Mouse (Mus musculus) heart, postnatal 0 days (tissue): ENCODE measurements around the gene Cobll1. TPM values are rescaled to one million over a fixed set of nuclear protein-coding genes. Genes with fewer than 3 reads are reported as not detected.
A peak's percentile ranks its signal among the peaks of the same experiment; 100 is the strongest.

ENCODE experiments used
- ATAC-seq: fragments of 200-750 bp; cut with Nextera tagmentation; 2 replicates; pipeline ENCODE4 v1.8.0; 2017; ENCODE audit warnings: low read depth, moderate number of reproducible peaks, moderate library complexity; ENCODE audit not compliant: insufficient read depth
- DNase-seq: peaks from one replicate; pipeline ENCODE4 v3.0.0-alpha.2; 2016; ENCODE audit warnings: low spot score
- H3K27ac ChIP-seq: fragments of 300-500 bp; sonication (generic); 2 replicates; pipeline ENCODE4 v1.5.1; 2014; ENCODE audit warnings: low read depth, mild to moderate bottlenecking
- H3K27me3 ChIP-seq: fragments of 300-500 bp; sonication (generic); 2 replicates; pipeline ENCODE4 v1.6.1; 2014; ENCODE audit warnings: low read length, mixed read lengths; ENCODE audit not compliant: control insufficient read depth, insufficient read depth
- H3K36me3 ChIP-seq: fragments of 300-500 bp; sonication (generic); replicated peaks from 2 replicates; pipeline ENCODE4 v1.6.1; 2014; ENCODE audit warnings: low read length, mixed read lengths; ENCODE audit not compliant: control insufficient read depth, insufficient read depth
- H3K4me1 ChIP-seq: fragments of 300-500 bp; sonication (generic); 2 replicates; pipeline ENCODE4 v1.6.1; 2014; ENCODE audit warnings: antibody characterized with exemption; ENCODE audit not compliant: control insufficient read depth, insufficient read depth
- H3K4me2 ChIP-seq: fragments of 300-500 bp; sonication (generic); 2 replicates; pipeline ENCODE4 v1.6.1; 2014; ENCODE audit warnings: low read depth, mild to moderate bottlenecking, low read length, moderate library complexity
- H3K4me3 ChIP-seq: fragments of 300-500 bp; sonication (generic); 2 replicates; pipeline ENCODE4 v1.5.1; 2014; ENCODE audit warnings: low read depth, low read length
- H3K9ac ChIP-seq: fragments of 300-500 bp; sonication (generic); replicated peaks from 2 replicates; pipeline ENCODE4 v1.6.1; 2014; ENCODE audit warnings: low read depth, low read length, mixed read lengths
- H3K9me3 ChIP-seq: fragments of 300-500 bp; sonication (generic); replicated peaks from 2 replicates; pipeline ENCODE4 v1.6.1; 2016; ENCODE audit warnings: low read length; ENCODE audit not compliant: control insufficient read depth
- CTCF ChIP-seq: IDR thresholded peaks from 2 replicates; pipeline ENCODE4 v1.5.1; 2016; ENCODE audit warnings: antibody characterized with exemption, control low read depth, low read depth
- EP300 ChIP-seq: IDR thresholded peaks from 2 replicates; pipeline ENCODE4 v1.6.1; 2016; ENCODE audit warnings: antibody characterized with exemption, low read depth
- WGBS: fragments of 180-500 bp; shearing (Covaris S2); extraction: QIAGEN DNeasy Blood & Tissue Kit; methylation state at CpG from one replicate; pipeline ENCODE4 v1.1.7; 2014; 5-methylcytosine and 5-hydroxymethylcytosine counted together
- polyA plus RNA-seq: library from polyadenylated mRNA; unstranded; fragments of >200 nt; fragmentation: Nextera tagmentation; extraction: Ambion mirVana; gene quantifications from 2 replicates; pipeline ENCODE4 v1.2.1, GENCODE M21; 2015
- total RNA-seq: library from RNA; depleted of rRNA; stranded (reverse); fragments of >200 nt; gene quantifications from 2 replicates; pipeline ENCODE4 v1.2.3, GENCODE M21; 2014; ENCODE audit warnings: low replicate concordance

Cobll1 gene
- total and polyA plus RNA-seq, 2 experiments from 2014 or later, result 8.6 to 11.0 TPM

GRCm38 (mm10) chr2:65236644-65237043 is 2.6 kb downstream of the Cobll1 start:
- Histone ChIP-seq H3K27ac (no peak overlapping the region), H3K4me2 (peak overlapping the region; percentile 85), H3K4me3 (no peak overlapping the region), H3K9me3 (no peaks in the 10 kb centered on the region), H3K36me3 (no peaks in the 10 kb centered on the region), H3K27me3 (no peaks in the 10 kb centered on the region), H3K9ac (no peak overlapping the region), H3K4me1 (peaks cover 5% of the 10 kb centered on the region)
- no peak for TF ChIP-seq CTCF
- no peak for TF ChIP-seq EP300
- DNase-seq (no peak), ATAC-seq (no peak)
- WGBS, result 83% methylated on average over 8 of the region's 8 CpGs

- TF ChIP-seq CTCF (no peak), EP300 (no peak)
- Histone ChIP-seq H3K9ac (no peak overlapping the region), H3K4me2 (no peak overlapping the region), H3K4me3 (no peak overlapping the region), H3K9me3 (no peaks in the 10 kb centered on the region), H3K36me3 (no peaks in the 10 kb centered on the region), H3K4me1 (peaks cover 28% of the 10 kb centered on the region), H3K27me3 (no peaks in the 10 kb centered on the region), H3K27ac (no peak overlapping the region)
- no peak for ATAC-seq
- no peak for DNase-seq
- WGBS, result 61% methylated on average over 15 of the region's 15 CpGs
Measured at GRCm38 (mm10) chr2:65232756-65233535, 6.3 kb downstream of the Cobll1 start.

GRCm38 (mm10) chr2:65228426-65228825 is 10.8 kb downstream of the Cobll1 start:
- no peak for ATAC-seq
- no peaks in the 10 kb centered on the region for H3K36me3 ChIP-seq
- H3K9me3 ChIP-seq, result no peaks in the 10 kb centered on the region
- no peak for DNase-seq
- H3K9ac ChIP-seq, result no peak overlapping the region
- no peak overlapping the region for H3K4me2 ChIP-seq
- no peak overlapping the region for H3K4me3 ChIP-seq
- no peak for TF ChIP-seq CTCF
- no peak for TF ChIP-seq EP300
- H3K4me1 ChIP-seq, result peaks cover 30% of the 10 kb centered on the region
- no peaks in the 10 kb centered on the region for H3K27me3 ChIP-seq
- WGBS, result 76% methylated on average over 7 of the region's 7 CpGs
- H3K27ac ChIP-seq, result peak overlapping the region; percentile 43; the same call in 1 of the 2 replicates

GRCm38 (mm10) chr2:65227898-65228290 is 11.3 kb downstream of the Cobll1 start:
- Histone ChIP-seq H3K27me3 (no peaks in the 10 kb centered on the region), H3K4me1 (peaks cover 32% of the 10 kb centered on the region), H3K9ac (no peak overlapping the region), H3K4me3 (no peak overlapping the region), H3K9me3 (no peaks in the 10 kb centered on the region), H3K36me3 (no peaks in the 10 kb centered on the region), H3K4me2 (no peak overlapping the region), H3K27ac (peak overlapping the region; percentile 43; the same call in 1 of the 2 replicates)
- ATAC-seq (peak; percentile 36; the same call in 1 of the 2 replicates), DNase-seq (no peak)
- TF ChIP-seq EP300 (no peak), CTCF (no peak)
- 66% methylated on average over 2 of the region's 2 CpGs for WGBS

GRCm38 (mm10) chr2:65227154-65227897 is 11.9 kb downstream of the Cobll1 start:
- no peaks in the 10 kb centered on the region for H3K27me3 ChIP-seq
- H3K36me3 ChIP-seq, result no peaks in the 10 kb centered on the region
- TF ChIP-seq EP300 (no peak), CTCF (no peak)
- H3K9ac ChIP-seq, result no peak overlapping the region
- H3K4me1 ChIP-seq, result peaks cover 33% of the 10 kb centered on the region
- DNase-seq (no peak), ATAC-seq (no peak)
- no peak overlapping the region for H3K4me3 ChIP-seq
- H3K9me3 ChIP-seq, result no peaks in the 10 kb centered on the region
- 87% methylated on average over 6 of the region's 6 CpGs for WGBS
- peak overlapping the region; percentile 43; the same call in 1 of the 2 replicates for H3K27ac ChIP-seq
- no peak overlapping the region for H3K4me2 ChIP-seq
